Mouse (Mus musculus) NIH3T3 (cell line): ENCODE measurements around the gene AC134908.4.
"Not testable (repeated sequence)": the region's sequence is repeated elsewhere in the genome, so short reads cannot be mapped to it uniquely, and the experiment has no call there.

Experiments
- DNase-seq: peaks from one replicate; pipeline ENCODE4 v3.0.0-alpha.2; 2012; ENCODE audit warnings: low read depth

The AC134908.4 gene

DNA sequence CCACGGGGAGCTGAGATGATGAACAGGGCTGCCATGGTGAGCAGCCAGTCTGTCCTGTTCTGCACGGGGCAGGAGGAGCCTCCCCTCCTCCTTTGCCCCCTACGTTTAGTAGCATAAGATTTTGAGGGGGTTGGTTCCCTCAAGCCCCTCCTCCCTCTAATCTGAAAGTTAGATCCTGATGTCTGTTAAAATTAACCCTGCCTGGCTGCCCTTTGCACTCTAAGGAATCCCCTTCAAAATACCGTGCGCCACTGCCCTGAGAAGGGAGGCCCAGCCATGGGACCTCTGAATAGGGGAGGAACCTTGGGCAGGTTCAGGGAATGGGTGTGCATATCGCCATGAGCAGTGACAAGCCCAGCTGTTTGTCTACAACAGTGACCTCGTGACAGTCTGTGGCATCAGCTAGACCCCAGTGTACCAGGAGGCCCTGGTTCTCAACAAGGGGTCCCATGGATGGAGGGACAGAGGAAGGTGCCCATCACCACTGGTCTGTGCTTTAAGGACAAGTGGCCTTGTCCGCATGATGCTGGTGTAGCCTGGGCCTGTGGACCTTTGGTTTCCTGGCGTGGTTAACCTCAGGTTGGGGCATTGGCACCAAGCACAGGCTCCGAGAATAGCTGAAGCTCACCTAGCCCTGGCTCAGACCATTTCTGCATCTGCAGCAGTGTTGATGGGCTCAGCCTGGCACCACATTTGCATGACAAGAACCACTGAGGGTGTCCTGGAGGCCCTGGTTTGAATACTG is 20.0 kb downstream of the AC134908.4 start:
- DNase-seq, result no peak

- DNase-seq, result peak; percentile 100
Measured at GRCm38 (mm10) chr17:25773549-25774120, 21.8 kb downstream of the AC134908.4 start, which contains the start of gene Narfl. Narfl (plus strand) TSS chr17:25773776.

GRCm38 (mm10) chr17:25769331-25769730 is 26.1 kb downstream of the AC134908.4 start:
- no peak for DNase-seq

- no peak for DNase-seq
Measured at GRCm38 (mm10) chr17:25765886-25766285, 29.6 kb downstream of the AC134908.4 start.

- no peak for DNase-seq
Measured at GRCm38 (mm10) chr17:25762591-25762990, 32.9 kb downstream of the AC134908.4 start.

GRCm38 (mm10) chr17:25761561-25761970 is 33.9 kb downstream of the AC134908.4 start:
- DNase-seq, result no peak

DNA sequence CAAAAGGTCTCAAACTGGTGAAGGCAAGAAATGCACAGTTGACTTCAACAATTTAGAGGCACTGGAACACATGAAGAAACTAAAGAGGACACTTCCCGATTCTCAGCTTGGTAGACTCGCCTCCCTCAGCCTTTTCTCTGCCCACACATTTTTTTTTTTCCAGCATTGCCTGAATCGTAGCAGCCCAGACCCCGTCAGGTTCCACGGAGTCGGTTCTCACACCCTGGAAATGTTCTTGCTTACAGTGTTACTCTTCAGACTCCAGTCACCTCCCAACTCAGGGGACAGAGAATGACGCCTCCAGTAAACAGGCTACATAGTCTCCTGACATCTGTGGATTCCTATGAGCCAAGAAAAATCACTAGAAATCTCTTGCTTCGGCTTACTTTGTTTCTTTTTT is 35.3 kb downstream of the AC134908.4 start:
- DNase-seq, result no peak

DNA sequence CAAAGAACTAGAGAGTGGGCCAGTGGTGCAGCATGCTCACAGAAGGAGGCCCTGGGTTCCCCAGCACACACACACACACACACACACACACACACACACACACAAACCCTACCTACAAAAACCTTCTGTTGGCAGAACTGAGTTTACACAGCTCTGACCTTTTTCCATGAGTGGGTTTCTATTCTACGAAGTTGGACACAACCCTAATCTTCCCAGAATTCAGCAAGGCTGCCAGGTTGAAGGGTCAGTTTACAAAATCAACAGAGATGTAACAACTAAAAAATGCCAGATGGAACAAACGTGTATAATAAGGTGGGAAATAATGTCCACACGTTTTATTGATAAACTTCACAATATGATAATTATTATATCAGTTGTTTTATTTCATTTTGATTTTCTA is 37.8 kb downstream of the AC134908.4 start:
- peak; percentile 59 for DNase-seq

GRCm38 (mm10) chr17:25756378-25757242 is 38.8 kb downstream of the AC134908.4 start:
- DNase-seq, result peak; percentile 88

DNA sequence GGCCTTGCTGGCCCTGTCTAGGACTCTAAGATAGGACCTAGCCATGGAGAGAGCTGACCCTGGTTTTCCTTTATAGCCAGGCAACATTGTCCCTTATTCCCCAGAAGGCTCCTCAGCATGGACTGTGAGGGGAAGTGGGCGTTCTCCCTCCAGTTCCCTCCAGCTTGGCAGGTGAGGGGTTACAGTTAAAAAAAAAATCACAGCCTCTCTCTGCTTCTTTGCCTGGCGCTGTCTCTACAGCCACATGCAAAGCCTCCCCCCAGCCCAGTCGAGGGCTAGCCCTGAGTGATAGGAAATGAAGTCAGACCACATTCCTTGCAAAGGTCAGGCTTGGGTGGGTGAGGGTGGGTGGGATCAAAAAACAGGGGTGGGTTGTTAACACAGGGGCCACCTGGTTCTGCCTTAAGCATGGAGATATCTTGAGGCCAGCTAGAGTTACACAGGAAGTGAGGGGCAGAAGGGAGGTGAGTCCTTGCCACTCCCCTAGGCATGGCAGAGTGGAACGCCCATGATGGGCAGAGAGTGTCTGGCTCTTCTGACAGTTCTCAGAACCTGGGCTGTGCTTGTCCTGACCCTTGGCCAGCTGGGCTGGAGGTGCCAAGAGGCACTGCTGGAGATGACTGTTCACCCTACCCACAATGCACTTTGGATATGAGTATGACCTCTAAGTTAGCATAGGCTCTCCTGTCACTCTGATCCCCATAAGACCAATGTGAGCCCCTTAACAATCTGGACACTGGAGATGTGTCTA is 39.7 kb downstream of the AC134908.4 start:
- no peak for DNase-seq

DNA sequence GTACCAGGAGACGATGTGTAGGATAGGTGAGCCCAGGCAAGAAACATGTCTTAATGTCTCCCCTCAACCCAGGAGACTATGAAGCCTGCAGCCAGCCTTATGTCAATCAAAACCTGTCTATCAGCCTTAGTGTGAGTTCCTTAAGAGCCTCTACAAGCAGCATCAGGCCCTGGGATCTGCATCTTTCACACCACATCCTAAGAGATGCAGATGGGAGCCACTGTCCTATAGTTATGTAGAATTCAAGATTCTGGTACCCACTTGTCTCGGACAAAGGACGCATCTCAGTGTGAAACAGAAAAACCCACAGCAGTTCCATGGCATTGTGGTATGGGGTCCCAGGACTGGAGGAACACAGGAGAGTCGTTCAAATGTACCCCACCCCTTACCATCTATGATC is 40.4 kb downstream of the AC134908.4 start:
- no peak for DNase-seq

DNA sequence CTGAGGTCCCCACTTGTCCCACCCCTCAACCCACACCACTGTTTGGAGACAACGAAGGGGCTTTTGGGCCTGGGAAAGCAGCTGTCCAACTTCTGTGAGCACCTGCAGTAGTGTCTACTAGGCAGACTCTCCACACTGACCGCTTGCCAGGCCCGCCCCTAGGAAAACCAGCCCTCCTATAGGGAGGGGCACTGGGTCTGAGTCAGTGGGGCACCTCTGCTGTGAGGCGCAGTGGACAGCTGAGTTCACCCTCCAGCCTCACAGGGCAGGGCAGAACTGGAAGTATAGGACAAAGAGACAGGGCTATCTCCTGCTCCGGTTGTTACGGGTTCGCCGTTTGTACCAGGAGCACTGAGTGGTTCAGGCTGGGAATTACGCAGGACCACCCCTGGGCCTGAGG is 41.2 kb downstream of the AC134908.4 start, which contains the start of gene Msln:
Gene Msln (minus strand): TSS at position 138 of the 400 bp plus-strand sequence.
- peak; percentile 52 for DNase-seq

- DNase-seq, result peak; percentile 90
Measured at GRCm38 (mm10) chr17:25751446-25751845, 44.0 kb downstream of the AC134908.4 start.

DNA sequence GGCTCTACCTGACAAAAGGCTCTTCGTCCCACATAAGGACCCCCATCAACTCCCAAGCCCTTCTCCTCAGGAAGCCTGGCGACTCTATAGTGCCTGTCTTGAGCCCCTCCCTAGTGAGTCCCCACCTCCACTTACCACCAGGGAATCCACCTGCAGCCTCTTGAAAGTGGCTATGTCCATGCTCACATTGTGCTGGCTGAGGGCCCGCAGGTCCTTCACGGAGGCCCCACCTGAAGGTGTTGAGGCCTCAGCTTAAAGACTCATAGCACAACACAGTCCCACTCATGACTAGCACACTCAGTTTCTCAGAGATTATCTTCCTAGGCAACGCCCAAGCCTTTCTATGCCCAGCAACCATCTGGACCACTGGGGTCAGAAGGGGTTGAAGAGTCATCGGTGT is 46.1 kb downstream of the AC134908.4 start:
- no peak for DNase-seq

GRCm38 (mm10) chr17:25748238-25748637 is 47.2 kb downstream of the AC134908.4 start:
- no peak for DNase-seq

DNA sequence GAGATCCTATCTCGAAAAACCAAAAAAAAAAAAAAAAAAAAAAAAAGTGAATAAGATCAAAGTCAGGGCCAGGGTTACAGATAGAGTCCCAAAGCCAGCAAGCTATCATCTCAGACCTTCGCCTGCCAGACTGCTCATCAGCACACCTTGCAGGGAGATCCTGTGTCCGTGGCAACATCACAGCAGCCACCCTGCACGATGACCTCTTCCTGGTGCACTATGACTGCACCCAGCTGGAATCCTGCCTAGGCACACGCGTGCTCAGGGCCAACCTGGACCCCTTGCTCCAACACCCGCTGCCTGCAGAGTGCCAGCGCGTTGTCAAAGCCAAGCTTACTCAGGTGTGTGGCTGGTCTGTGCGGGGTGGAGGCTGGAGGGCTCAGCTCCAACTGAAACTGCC is 51.1 kb downstream of the AC134908.4 start:
- no peak for DNase-seq

DNA sequence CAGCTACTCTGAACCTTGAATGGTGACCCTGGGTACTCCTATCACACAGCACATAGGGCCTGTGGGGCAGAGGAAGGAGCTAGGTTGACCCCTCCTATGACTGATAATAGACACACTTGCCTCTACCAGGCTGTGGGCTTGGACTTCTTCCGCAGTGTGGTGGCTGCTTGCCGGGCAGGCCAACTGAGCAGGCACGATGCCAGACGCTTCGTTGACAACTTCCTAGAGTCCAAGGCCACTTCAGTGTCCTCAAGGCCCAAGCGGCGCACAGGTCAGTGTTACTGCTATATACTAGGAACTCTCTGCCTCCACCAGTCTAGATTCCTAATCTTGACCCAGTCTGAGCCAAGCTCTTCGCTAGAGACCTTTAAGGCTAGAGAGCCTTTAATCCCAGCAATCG is 51.6 kb downstream of the AC134908.4 start:
- no peak for DNase-seq

- DNase-seq, result not testable (repeated sequence)
Measured at GRCm38 (mm10) chr17:25741471-25741870, 54.0 kb downstream of the AC134908.4 start.
